Mouse (Mus musculus): ENCODE results near the gene Dusp5. TPM values are rescaled to one million over a fixed set of nuclear protein-coding genes. Genes with fewer than 3 reads are reported as not detected.
A peak's percentile ranks its signal among the peaks of the same experiment; 100 is the strongest.

Dusp5 gene
- polyA plus RNA-seq, 1 experiment from 2014 or later: 5.9 TPM

- H3K9ac ChIP-seq: no peak overlapping the region
- no peak overlapping the region for H3K27ac ChIP-seq
- no peaks in the 10 kb centered on the region for H3K9me3 ChIP-seq (replicated peaks)
- H3K36me3 ChIP-seq: no peaks in the 10 kb centered on the region
- no peak for ATAC-seq
- peaks cover 28% of the 10 kb centered on the region for H3K4me1 ChIP-seq
- WGBS (ENCODE audit: insufficient replicate concordance): 44% methylated on average over 10 of the region's 10 CpGs
- peaks cover 11% of the 10 kb centered on the region; the same call in 1 of the 2 replicates for H3K27me3 ChIP-seq (replicated peaks)
- peak overlapping the region; percentile 7 for H3K4me2 ChIP-seq
- no peak overlapping the region for H3K4me3 ChIP-seq
Measured at GRCm38 (mm10) chr19:53519981-53520380, 8.9 kb upstream of the Dusp5 start.

- WGBS (ENCODE audit: insufficient replicate concordance): 10% methylated on average over 11 of the region's 11 CpGs
- H3K4me1 ChIP-seq: peaks cover 28% of the 10 kb centered on the region
- H3K27me3 ChIP-seq (replicated peaks): peaks cover 11% of the 10 kb centered on the region; the same call in 1 of the 2 replicates
- no peaks in the 10 kb centered on the region for H3K36me3 ChIP-seq
- peak; percentile 82 for ATAC-seq
- no peak overlapping the region for H3K9ac ChIP-seq
- H3K4me3 ChIP-seq: 0 out of 2 replicates have a peak overlapping the region, but pooled peaks have one; percentile 10
- H3K9me3 ChIP-seq (replicated peaks): no peaks in the 10 kb centered on the region
- no peak overlapping the region for H3K27ac ChIP-seq
- peak overlapping the region; percentile 46 for H3K4me2 ChIP-seq
Measured at GRCm38 (mm10) chr19:53521137-53521795, 7.6 kb upstream of the Dusp5 start.

GRCm38 (mm10) chr19:53527480-53527879 lies 1.4 kb upstream of the Dusp5 start:
- Histone ChIP-seq H3K9ac (no peak overlapping the region), H3K27ac (no peak overlapping the region), H3K4me1 (peaks cover 39% of the 10 kb centered on the region), H3K36me3 (no peaks in the 10 kb centered on the region), H3K4me3 (no peak overlapping the region), H3K9me3 (replicated peaks) (no peaks in the 10 kb centered on the region), H3K27me3 (replicated peaks) (peaks cover 60% of the 10 kb centered on the region), H3K4me2 (no peak overlapping the region)
- ATAC-seq: no peak
- 42% methylated on average over 10 of the region's 10 CpGs for whole genome bisulfite sequencing (ENCODE audit: insufficient replicate concordance)

- peak overlapping the region; percentile 64; the same call in 1 of the 2 replicates for H3K9ac ChIP-seq
- no peaks in the 10 kb centered on the region for H3K36me3 ChIP-seq
- peaks cover 39% of the 10 kb centered on the region for H3K4me1 ChIP-seq
- H3K9me3 ChIP-seq (replicated peaks): no peaks in the 10 kb centered on the region
- ATAC-seq: 0 out of 2 replicates have a peak, but pooled peaks have one; percentile 1
- H3K4me3 ChIP-seq: peak overlapping the region; percentile 62
- peaks cover 59% of the 10 kb centered on the region for H3K27me3 ChIP-seq (replicated peaks)
- no peak overlapping the region for H3K27ac ChIP-seq
- 9% methylated on average over 13 of the region's 13 CpGs for WGBS (ENCODE audit: insufficient replicate concordance)
- H3K4me2 ChIP-seq: peak overlapping the region; percentile 96
Measured at GRCm38 (mm10) chr19:53528131-53528621, 733 bp upstream of the Dusp5 start.

- Histone ChIP-seq H3K36me3 (no peaks in the 10 kb centered on the region), H3K4me2 (peak overlapping the region; percentile 96), H3K27me3 (replicated peaks) (peaks cover 59% of the 10 kb centered on the region), H3K4me1 (peaks cover 44% of the 10 kb centered on the region), H3K4me3 (peak overlapping the region; percentile 62), H3K27ac (0 out of 2 replicates have a peak overlapping the region, but pooled peaks have one; percentile 10), H3K9me3 (replicated peaks) (no peaks in the 10 kb centered on the region), H3K9ac (peak overlapping the region; percentile 59)
- no peak for ATAC-seq
- WGBS (ENCODE audit: insufficient replicate concordance): under 1% methylated on average over 36 of the region's 36 CpGs
Measured at GRCm38 (mm10) chr19:53529455-53529704, 471 bp downstream of the Dusp5 start.

- Histone ChIP-seq H3K36me3 (no peaks in the 10 kb centered on the region; the same call in 1 of the 2 replicates), H3K9ac (peak overlapping the region; percentile 59; the same call in 1 of the 2 replicates), H3K4me3 (peak overlapping the region; percentile 62), H3K4me2 (peak overlapping the region; percentile 96), H3K27ac (0 out of 2 replicates have a peak overlapping the region, but pooled peaks have one; percentile 10), H3K9me3 (replicated peaks) (no peaks in the 10 kb centered on the region), H3K4me1 (peaks cover 44% of the 10 kb centered on the region), H3K27me3 (replicated peaks) (peaks cover 59% of the 10 kb centered on the region)
- WGBS (ENCODE audit: insufficient replicate concordance): 4% methylated on average over 31 of the region's 31 CpGs
- no peak for ATAC-seq
Measured at GRCm38 (mm10) chr19:53529705-53530562, 1.0 kb downstream of the Dusp5 start.

- Histone ChIP-seq H3K4me3 (no peak overlapping the region), H3K27me3 (replicated peaks) (peaks cover 57% of the 10 kb centered on the region), H3K9me3 (replicated peaks) (no peaks in the 10 kb centered on the region), H3K27ac (no peak overlapping the region), H3K4me1 (peaks cover 44% of the 10 kb centered on the region), H3K9ac (no peak overlapping the region), H3K4me2 (peak overlapping the region; percentile 96), H3K36me3 (no peaks in the 10 kb centered on the region; the same call in none of the 2 replicates)
- WGBS (ENCODE audit: insufficient replicate concordance): 56% methylated on average over 10 of the region's 10 CpGs
- ATAC-seq: no peak
Measured at GRCm38 (mm10) chr19:53531416-53531815, 2.5 kb downstream of the Dusp5 start.

- Histone ChIP-seq H3K27ac (no peak overlapping the region), H3K4me2 (no peak overlapping the region), H3K4me3 (no peak overlapping the region), H3K9ac (no peak overlapping the region), H3K27me3 (replicated peaks) (peaks cover 51% of the 10 kb centered on the region), H3K4me1 (peaks cover 44% of the 10 kb centered on the region), H3K9me3 (replicated peaks) (no peaks in the 10 kb centered on the region), H3K36me3 (no peaks in the 10 kb centered on the region; the same call in none of the 2 replicates)
- 48% methylated on average over 6 of the region's 6 CpGs for WGBS (ENCODE audit: insufficient replicate concordance)
- ATAC-seq: no peak
Measured at GRCm38 (mm10) chr19:53532021-53532420, 3.1 kb downstream of the Dusp5 start.

- Histone ChIP-seq H3K9ac (no peak overlapping the region), H3K27ac (no peak overlapping the region), H3K4me1 (peaks cover 44% of the 10 kb centered on the region), H3K27me3 (replicated peaks) (peaks cover 45% of the 10 kb centered on the region), H3K36me3 (peaks cover 4% of the 10 kb centered on the region), H3K9me3 (replicated peaks) (no peaks in the 10 kb centered on the region), H3K4me3 (no peak overlapping the region), H3K4me2 (no peak overlapping the region)
- 62% methylated on average over 6 of the region's 6 CpGs for WGBS (ENCODE audit: insufficient replicate concordance)
- ATAC-seq: no peak
Measured at GRCm38 (mm10) chr19:53532676-53533075, 3.8 kb downstream of the Dusp5 start.

- no peaks in the 10 kb centered on the region for H3K9me3 ChIP-seq (replicated peaks)
- ATAC-seq: no peak
Measured at GRCm38 (mm10) chr19:53533236-53533635, 4.3 kb downstream of the Dusp5 start.

GRCm38 (mm10) chr19:53533810-53534601 lies 5.1 kb downstream of the Dusp5 start:
- peaks cover 33% of the 10 kb centered on the region for H3K4me1 ChIP-seq
- H3K27ac ChIP-seq: no peak overlapping the region
- no peak overlapping the region for H3K9ac ChIP-seq
- 64% methylated on average over 15 of the region's 15 CpGs for WGBS (ENCODE audit: insufficient replicate concordance)
- peaks cover 13% of the 10 kb centered on the region for H3K36me3 ChIP-seq
- no peak for ATAC-seq
- H3K4me3 ChIP-seq: no peak overlapping the region
- H3K9me3 ChIP-seq (replicated peaks): no peaks in the 10 kb centered on the region
- H3K27me3 ChIP-seq (replicated peaks): peaks cover 31% of the 10 kb centered on the region
- H3K4me2 ChIP-seq: no peak overlapping the region

More at GRCm38 (mm10) chr19:53533236-53533635, 4.3 kb downstream of the Dusp5 start:
- peaks cover 9% of the 10 kb centered on the region for H3K36me3 ChIP-seq
- no peak overlapping the region for H3K9ac ChIP-seq
- no peak overlapping the region for H3K4me2 ChIP-seq
- H3K4me1 ChIP-seq: peaks cover 40% of the 10 kb centered on the region
- peaks cover 39% of the 10 kb centered on the region for H3K27me3 ChIP-seq (replicated peaks)
- no peak overlapping the region for H3K4me3 ChIP-seq
- H3K27ac ChIP-seq: no peak overlapping the region
- 72% methylated on average over 7 of the region's 7 CpGs for WGBS (ENCODE audit: insufficient replicate concordance)

Data from liver, embryonic 12.5 days (tissue).